Mouse (Mus musculus) gastrocnemius, adult 8-10 months (tissue): Measurements from ENCODE around the gene Cdca5. TPM values are rescaled to one million over a fixed set of nuclear protein-coding genes. Genes with fewer than 3 reads are reported as not detected.
A peak's percentile ranks its signal among the peaks of the same experiment; 100 is the strongest.
"Not testable (repeated sequence)": the region's sequence is repeated elsewhere in the genome, so short reads cannot be mapped to it uniquely, and the experiment has no call there.

Experiments used
- DNase-seq, 2 experiments: peaks; one replicate each; pipeline ENCODE4 v3.0.0; 2022; ENCODE audit warnings: low spot score in 2 of 2
- total RNA-seq, 4 experiments: library from RNA; stranded (reverse); gene quantifications; 2 replicates each; pipeline ENCODE4 v1.2.4; 2022

Cdca5 gene
- total RNA-seq: not detected

GRCm38 (mm10) chr19:6084478-6085248, at the start of gene Cdca5, which contains the start of gene Zfpl1:
Gene Cdca5 (plus strand): TSS chr19:6084983.
Gene Zfpl1 (minus strand): TSS chr19:6084956.
- peak; percentile 96 to 97 for DNase-seq

- DNase-seq: no peak
Observed at GRCm38 (mm10) chr19:6035966-6036585, 48.7 kb upstream of the Cdca5 start.

GRCm38 (mm10) chr19:6037695-6038094, 47.1 kb upstream of the Cdca5 start:
- no peak for DNase-seq

- no peak for DNase-seq
Observed at GRCm38 (mm10) chr19:6038326-6038725, 46.5 kb upstream of the Cdca5 start.

- DNase-seq: no peak
Observed at GRCm38 (mm10) chr19:6040002-6040401, 44.8 kb upstream of the Cdca5 start.

- no peak for DNase-seq
Observed at GRCm38 (mm10) chr19:6042293-6042692, 42.5 kb upstream of the Cdca5 start.

GRCm38 (mm10) chr19:6044102-6044501, 40.7 kb upstream of the Cdca5 start:
- not testable (repeated sequence) for DNase-seq

GRCm38 (mm10) chr19:6045366-6046293, 39.2 kb upstream of the Cdca5 start:
- DNase-seq: no peak

- DNase-seq: peak; percentile 82
Observed at GRCm38 (mm10) chr19:6046294-6047153, 38.3 kb upstream of the Cdca5 start, which contains the start of gene Syvn1. Gene Syvn1 (plus strand): TSS chr19:6046576.

- DNase-seq: no peak
Observed at GRCm38 (mm10) chr19:6047154-6047898, 37.5 kb upstream of the Cdca5 start.

- no peak for DNase-seq
Observed at GRCm38 (mm10) chr19:6047899-6048166, 37.0 kb upstream of the Cdca5 start.

GRCm38 (mm10) chr19:6048681-6049410, 35.9 kb upstream of the Cdca5 start:
- DNase-seq: no peak

- DNase-seq: no peak
Observed at GRCm38 (mm10) chr19:6052516-6052915, 32.3 kb upstream of the Cdca5 start.

GRCm38 (mm10) chr19:6054296-6054695, 30.5 kb upstream of the Cdca5 start:
- no peak for DNase-seq

- DNase-seq: no peak
Observed at GRCm38 (mm10) chr19:6056696-6057095, 28.1 kb upstream of the Cdca5 start.

GRCm38 (mm10) chr19:6057313-6058096, 27.3 kb upstream of the Cdca5 start, which contains the start of the genes Mrpl49 and Fau:
Gene Mrpl49 (minus strand): TSS chr19:6057785.
Gene Fau (plus strand): TSS chr19:6057844.
- peak; percentile 96 to 97 for DNase-seq

- no peak for DNase-seq
Observed at GRCm38 (mm10) chr19:6058513-6058912, 26.3 kb upstream of the Cdca5 start.

- DNase-seq: no peak
Observed at GRCm38 (mm10) chr19:6058966-6059365, 25.8 kb upstream of the Cdca5 start.
